Mouse (Mus musculus): ENCODE measurements around the gene Slc6a3. TPM values are rescaled to one million over a fixed set of nuclear protein-coding genes. Genes with fewer than 3 reads are reported as not detected.

The Slc6a3 gene
- polyA plus RNA-seq, 1 experiment from 2014 or later = 10.5 TPM

GRCm38 (mm10) chr13:73502719-73503118 lies 33.8 kb upstream of the Slc6a3 start:
- no peaks in the 10 kb centered on the region for H3K9me3 ChIP-seq (replicated peaks; ENCODE audit: control insufficient read depth, low read length, poor library complexity, severe bottlenecking)
- no peak overlapping the region for H3K27ac ChIP-seq (ENCODE audit: low read length)
- H3K4me1 ChIP-seq (ENCODE audit: control insufficient read depth, insufficient read depth, low read length) = no peaks in the 10 kb centered on the region
- no peak overlapping the region for H3K4me3 ChIP-seq (ENCODE audit: low read depth, low read length)
- H3K4me2 ChIP-seq (ENCODE audit: low read length) = no peak overlapping the region
- no peak overlapping the region for H3K9ac ChIP-seq (ENCODE audit: low read depth, low read length)
- WGBS = 61% methylated on average over 2 of the region's 2 CpGs
- peaks cover 22% of the 10 kb centered on the region for H3K36me3 ChIP-seq (ENCODE audit: control insufficient read depth, insufficient read depth, low read length)
- ATAC-seq = no peak
- no peaks in the 10 kb centered on the region for H3K27me3 ChIP-seq (ENCODE audit: control insufficient read depth, insufficient read depth, low read depth, low read length)

GRCm38 (mm10) chr13:73505686-73506467 lies 30.7 kb upstream of the Slc6a3 start:
- H3K9ac ChIP-seq (ENCODE audit: low read depth, low read length) = no peak overlapping the region
- peak; percentile 83 for ATAC-seq
- no peak overlapping the region for H3K4me3 ChIP-seq (ENCODE audit: low read depth, low read length)
- H3K9me3 ChIP-seq (replicated peaks; ENCODE audit: control insufficient read depth, low read length, poor library complexity, severe bottlenecking) = no peaks in the 10 kb centered on the region
- H3K36me3 ChIP-seq (ENCODE audit: control insufficient read depth, insufficient read depth, low read length) = peaks cover 23% of the 10 kb centered on the region
- 68% methylated on average over 7 of the region's 7 CpGs for WGBS
- no peaks in the 10 kb centered on the region for H3K4me1 ChIP-seq (ENCODE audit: control insufficient read depth, insufficient read depth, low read length)
- H3K27me3 ChIP-seq (ENCODE audit: control insufficient read depth, insufficient read depth, low read depth, low read length) = no peaks in the 10 kb centered on the region
- no peak overlapping the region for H3K27ac ChIP-seq (ENCODE audit: low read length)
- H3K4me2 ChIP-seq (ENCODE audit: low read length) = no peak overlapping the region

GRCm38 (mm10) chr13:73508817-73509550 lies 27.6 kb upstream of the Slc6a3 start:
- 90% methylated on average over 8 of the region's 8 CpGs for WGBS
- peaks cover 21% of the 10 kb centered on the region; the same call in 1 of the 2 replicates for H3K36me3 ChIP-seq (ENCODE audit: control insufficient read depth, insufficient read depth, low read length)

GRCm38 (mm10) chr13:73509869-73510268 lies 26.7 kb upstream of the Slc6a3 start:
- H3K4me1 ChIP-seq (ENCODE audit: control insufficient read depth, insufficient read depth, low read length) = no peaks in the 10 kb centered on the region
- H3K27ac ChIP-seq (ENCODE audit: low read length) = no peak overlapping the region
- H3K4me3 ChIP-seq (ENCODE audit: low read depth, low read length) = no peak overlapping the region
- ATAC-seq = no peak
- H3K9me3 ChIP-seq (replicated peaks; ENCODE audit: control insufficient read depth, low read length, poor library complexity, severe bottlenecking) = no peaks in the 10 kb centered on the region
- H3K27me3 ChIP-seq (ENCODE audit: control insufficient read depth, insufficient read depth, low read depth, low read length) = no peaks in the 10 kb centered on the region
- peaks cover 30% of the 10 kb centered on the region; the same call in 1 of the 2 replicates for H3K36me3 ChIP-seq (ENCODE audit: control insufficient read depth, insufficient read depth, low read length)
- H3K4me2 ChIP-seq (ENCODE audit: low read length) = no peak overlapping the region
- WGBS = 84% methylated on average over 6 of the region's 6 CpGs
- H3K9ac ChIP-seq (ENCODE audit: low read depth, low read length) = no peak overlapping the region

More at GRCm38 (mm10) chr13:73508817-73509550, 27.6 kb upstream of the Slc6a3 start:
- H3K9me3 ChIP-seq (replicated peaks; ENCODE audit: control insufficient read depth, low read length, poor library complexity, severe bottlenecking) = no peaks in the 10 kb centered on the region
- ATAC-seq = no peak
- no peak overlapping the region for H3K9ac ChIP-seq (ENCODE audit: low read depth, low read length)
- H3K4me3 ChIP-seq (ENCODE audit: low read depth, low read length) = no peak overlapping the region
- H3K27ac ChIP-seq (ENCODE audit: low read length) = no peak overlapping the region
- no peaks in the 10 kb centered on the region for H3K27me3 ChIP-seq (ENCODE audit: control insufficient read depth, insufficient read depth, low read depth, low read length)
- no peaks in the 10 kb centered on the region for H3K4me1 ChIP-seq (ENCODE audit: control insufficient read depth, insufficient read depth, low read length)
- no peak overlapping the region for H3K4me2 ChIP-seq (ENCODE audit: low read length)

- ATAC-seq = peak; percentile 64
- Histone ChIP-seq H3K4me3 (ENCODE audit: low read depth, low read length) (no peak overlapping the region), H3K36me3 (ENCODE audit: control insufficient read depth, insufficient read depth, low read length) (peaks cover 30% of the 10 kb centered on the region), H3K27ac (ENCODE audit: low read length) (no peak overlapping the region), H3K4me1 (ENCODE audit: control insufficient read depth, insufficient read depth, low read length) (no peaks in the 10 kb centered on the region), H3K27me3 (ENCODE audit: control insufficient read depth, insufficient read depth, low read depth, low read length) (no peaks in the 10 kb centered on the region), H3K4me2 (ENCODE audit: low read length) (no peak overlapping the region), H3K9ac (ENCODE audit: low read depth, low read length) (no peak overlapping the region), H3K9me3 (replicated peaks; ENCODE audit: control insufficient read depth, low read length, poor library complexity, severe bottlenecking) (no peaks in the 10 kb centered on the region)
- WGBS = 59% methylated on average over 13 of the region's 13 CpGs
Observed at GRCm38 (mm10) chr13:73512776-73513673, 23.5 kb upstream of the Slc6a3 start.

- H3K4me1 ChIP-seq (ENCODE audit: control insufficient read depth, insufficient read depth, low read length) = no peaks in the 10 kb centered on the region
- H3K9me3 ChIP-seq (replicated peaks; ENCODE audit: control insufficient read depth, low read length, poor library complexity, severe bottlenecking) = no peaks in the 10 kb centered on the region
- H3K27ac ChIP-seq (ENCODE audit: low read length) = no peak overlapping the region
- no peak overlapping the region for H3K9ac ChIP-seq (ENCODE audit: low read depth, low read length)
- H3K36me3 ChIP-seq (ENCODE audit: control insufficient read depth, insufficient read depth, low read length) = peaks cover 23% of the 10 kb centered on the region
- no peak overlapping the region for H3K4me2 ChIP-seq (ENCODE audit: low read length)
- no peaks in the 10 kb centered on the region for H3K27me3 ChIP-seq (ENCODE audit: control insufficient read depth, insufficient read depth, low read depth, low read length)
- H3K4me3 ChIP-seq (ENCODE audit: low read depth, low read length) = no peak overlapping the region
- ATAC-seq = no peak
- WGBS = 84% methylated on average over 4 of the region's 4 CpGs
Observed at GRCm38 (mm10) chr13:73516886-73517285, 19.7 kb upstream of the Slc6a3 start.

- H3K4me1 ChIP-seq (ENCODE audit: control insufficient read depth, insufficient read depth, low read length) = peaks cover 7% of the 10 kb centered on the region; the same call in 1 of the 2 replicates
- no peak for ATAC-seq
- no peak overlapping the region for H3K9ac ChIP-seq (ENCODE audit: low read depth, low read length)
- peaks cover 34% of the 10 kb centered on the region for H3K27me3 ChIP-seq (ENCODE audit: control insufficient read depth, insufficient read depth, low read depth, low read length)
- no peaks in the 10 kb centered on the region for H3K36me3 ChIP-seq (ENCODE audit: control insufficient read depth, insufficient read depth, low read length)
- H3K4me3 ChIP-seq (ENCODE audit: low read depth, low read length) = no peak overlapping the region
- no peaks in the 10 kb centered on the region for H3K9me3 ChIP-seq (replicated peaks; ENCODE audit: control insufficient read depth, low read length, poor library complexity, severe bottlenecking)
- H3K27ac ChIP-seq (ENCODE audit: low read length) = no peak overlapping the region
- H3K4me2 ChIP-seq (ENCODE audit: low read length) = no peak overlapping the region
- WGBS = 90% methylated on average over 3 of the region's 3 CpGs
Observed at GRCm38 (mm10) chr13:73533716-73534115, 2.8 kb upstream of the Slc6a3 start.

GRCm38 (mm10) chr13:73535287-73535686 lies 1.3 kb upstream of the Slc6a3 start:
- 59% methylated on average over 3 of the region's 3 CpGs for WGBS
- H3K4me1 ChIP-seq (ENCODE audit: control insufficient read depth, insufficient read depth, low read length) = peaks cover 7% of the 10 kb centered on the region; the same call in 1 of the 2 replicates

More at GRCm38 (mm10) chr13:73535287-73535686, 1.3 kb upstream of the Slc6a3 start:
- no peaks in the 10 kb centered on the region for H3K36me3 ChIP-seq (ENCODE audit: control insufficient read depth, insufficient read depth, low read length)
- H3K9ac ChIP-seq (ENCODE audit: low read depth, low read length) = no peak overlapping the region
- peaks cover 34% of the 10 kb centered on the region for H3K27me3 ChIP-seq (ENCODE audit: control insufficient read depth, insufficient read depth, low read depth, low read length)
- no peaks in the 10 kb centered on the region for H3K9me3 ChIP-seq (replicated peaks; ENCODE audit: control insufficient read depth, low read length, poor library complexity, severe bottlenecking)
- ATAC-seq = no peak
- no peak overlapping the region for H3K4me2 ChIP-seq (ENCODE audit: low read length)
- H3K27ac ChIP-seq (ENCODE audit: low read length) = no peak overlapping the region
- no peak overlapping the region for H3K4me3 ChIP-seq (ENCODE audit: low read depth, low read length)

All from midbrain, embryonic 16.5 days (tissue).